Mouse (Mus musculus): ENCODE data around the gene Sowaha. TPM values are rescaled to one million over a fixed set of nuclear protein-coding genes. Genes with fewer than 3 reads are reported as not detected.

Sowaha gene
- polyA plus RNA-seq, 1 experiment = 13.9 TPM

DNA sequence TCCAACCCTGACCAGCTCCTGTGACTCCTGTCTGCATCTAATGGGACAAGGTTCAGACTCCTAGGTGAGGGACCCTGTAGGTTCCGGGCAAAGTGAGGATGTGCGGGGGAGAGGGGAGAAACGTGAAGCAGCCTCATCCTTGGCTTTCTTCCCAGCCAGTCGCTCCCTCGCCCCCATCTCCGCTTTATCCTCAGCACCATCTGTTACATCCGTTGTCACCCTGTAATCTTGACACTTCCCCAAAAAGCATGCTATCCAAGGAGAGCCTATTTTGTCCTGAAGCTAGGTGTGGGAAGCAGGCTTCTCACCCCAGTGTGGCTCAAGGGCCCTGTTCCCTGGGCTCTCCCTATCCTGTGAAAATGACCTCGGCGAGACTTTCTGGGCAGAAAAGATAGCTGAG, 42.9 kb upstream of the Sowaha start:
- DNase-seq (ENCODE audit: low read depth in 1 of 2, low spot score in 2 of 2) = no peak
- Histone ChIP-seq H3K36me3 (ENCODE audit: control insufficient read depth, insufficient read depth, low read length) (no peaks in the 10 kb centered on the region), H3K4me3 (ENCODE audit: extremely low read depth, insufficient read depth, insufficient read length) (no peak overlapping the region), H3K4me1 (ENCODE audit: control insufficient read depth, insufficient read depth, insufficient read length) (peaks cover 5% of the 10 kb centered on the region), H3K27ac (ENCODE audit: insufficient read depth, low read length) (no peak overlapping the region), H3K27me3 (ENCODE audit: control insufficient read depth, insufficient read depth, low read length) (peaks cover 7% of the 10 kb centered on the region)
- WGBS = 71% methylated on average over 9 of the region's 9 CpGs
- TF ChIP-seq POLR2A (IDR thresholded peaks at IDR 0.05; ENCODE audit: low read depth, low read length) = no peak
- no peak for TF ChIP-seq CTCF (IDR thresholded peaks at IDR 0.05; ENCODE audit: extremely low read depth, insufficient read depth, insufficient read length, insufficient replicate concordance)

DNA sequence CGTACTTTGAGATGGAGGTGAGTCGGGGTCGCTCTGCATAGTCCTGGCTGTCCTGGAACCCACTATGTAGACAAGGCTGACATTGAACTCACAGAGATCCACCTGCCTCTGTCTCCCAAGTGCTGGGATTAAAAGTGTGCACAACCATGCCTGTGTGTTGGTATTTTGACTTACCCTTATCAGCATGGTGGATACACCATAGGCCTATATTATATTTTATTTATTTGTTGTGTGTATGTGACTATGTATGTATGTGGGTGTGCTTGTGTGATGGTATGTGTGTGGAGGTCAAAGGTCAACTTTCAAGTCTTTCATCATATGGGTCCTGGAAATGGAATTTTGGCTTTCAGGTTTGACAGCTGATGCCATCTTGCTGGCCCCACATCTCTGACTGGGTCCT, 42.3 kb upstream of the Sowaha start:
- Histone ChIP-seq H3K4me3 (ENCODE audit: extremely low read depth, insufficient read depth, insufficient read length) (no peak overlapping the region), H3K27ac (ENCODE audit: insufficient read depth, low read length) (no peak overlapping the region), H3K4me1 (ENCODE audit: control insufficient read depth, insufficient read depth, insufficient read length) (peaks cover 5% of the 10 kb centered on the region), H3K36me3 (ENCODE audit: control insufficient read depth, insufficient read depth, low read length) (no peaks in the 10 kb centered on the region), H3K27me3 (ENCODE audit: control insufficient read depth, insufficient read depth, low read length) (peaks cover 7% of the 10 kb centered on the region)
- no peak for TF ChIP-seq CTCF (IDR thresholded peaks at IDR 0.05; ENCODE audit: extremely low read depth, insufficient read depth, insufficient read length, insufficient replicate concordance)
- no peak for TF ChIP-seq POLR2A (IDR thresholded peaks at IDR 0.05; ENCODE audit: low read depth, low read length)
- WGBS = 91% methylated on average over 3 of the region's 3 CpGs
- DNase-seq (ENCODE audit: low read depth in 1 of 2, low spot score in 2 of 2) = no peak

DNA sequence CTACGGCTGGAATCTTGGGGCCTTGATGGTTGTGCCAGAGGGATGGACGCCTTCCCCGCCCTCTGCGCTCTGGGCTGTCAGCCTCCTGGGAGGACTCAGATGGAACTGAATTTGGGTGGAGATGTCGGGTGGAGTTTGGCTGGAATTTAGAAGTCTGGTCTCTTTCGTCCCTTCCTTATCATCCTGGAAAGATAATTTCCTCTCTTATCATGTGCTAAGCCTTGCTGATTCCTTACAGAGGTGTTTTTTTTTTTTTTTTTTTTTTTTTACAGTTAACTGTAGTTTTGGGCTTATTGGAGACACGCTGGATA, 41.7 kb upstream of the Sowaha start:
- 79% methylated on average over 7 of the region's 7 CpGs for WGBS
- Histone ChIP-seq H3K27ac (ENCODE audit: insufficient read depth, low read length) (peak overlapping the region; percentile 40; the same call in 1 of the 2 replicates), H3K36me3 (ENCODE audit: control insufficient read depth, insufficient read depth, low read length) (no peaks in the 10 kb centered on the region), H3K4me1 (ENCODE audit: control insufficient read depth, insufficient read depth, insufficient read length) (peaks cover 5% of the 10 kb centered on the region), H3K4me3 (ENCODE audit: extremely low read depth, insufficient read depth, insufficient read length) (no peak overlapping the region), H3K27me3 (ENCODE audit: control insufficient read depth, insufficient read depth, low read length) (peaks cover 7% of the 10 kb centered on the region)
- no peak for DNase-seq (ENCODE audit: low read depth in 1 of 2, low spot score in 2 of 2)
- no peak for TF ChIP-seq POLR2A (IDR thresholded peaks at IDR 0.05; ENCODE audit: low read depth, low read length)
- TF ChIP-seq CTCF (IDR thresholded peaks at IDR 0.05; ENCODE audit: extremely low read depth, insufficient read depth, insufficient read length, insufficient replicate concordance) = no peak

- WGBS = 74% methylated on average over 16 of the region's 16 CpGs
- 0 out of 2 replicates have a peak overlapping the region, but pooled peaks have one; percentile 5 for H3K4me3 ChIP-seq (ENCODE audit: extremely low read depth, insufficient read depth, insufficient read length)
- no peak for DNase-seq (ENCODE audit: low read depth in 1 of 2, low spot score in 2 of 2)
- H3K27me3 ChIP-seq (ENCODE audit: control insufficient read depth, insufficient read depth, low read length) = peaks cover 7% of the 10 kb centered on the region
- TF ChIP-seq CTCF (IDR thresholded peaks at IDR 0.05; ENCODE audit: extremely low read depth, insufficient read depth, insufficient read length, insufficient replicate concordance) (no peak), POLR2A (IDR thresholded peaks at IDR 0.05; ENCODE audit: low read depth, low read length) (no peak)
- H3K4me1 ChIP-seq (ENCODE audit: control insufficient read depth, insufficient read depth, insufficient read length) = peaks cover 5% of the 10 kb centered on the region
- no peaks in the 10 kb centered on the region for H3K36me3 ChIP-seq (ENCODE audit: control insufficient read depth, insufficient read depth, low read length)
- peak overlapping the region; percentile 40; the same call in 1 of the 2 replicates for H3K27ac ChIP-seq (ENCODE audit: insufficient read depth, low read length)
Measured at GRCm38 (mm10) chr11:53521120-53521820, 41.2 kb upstream of the Sowaha start.

DNA sequence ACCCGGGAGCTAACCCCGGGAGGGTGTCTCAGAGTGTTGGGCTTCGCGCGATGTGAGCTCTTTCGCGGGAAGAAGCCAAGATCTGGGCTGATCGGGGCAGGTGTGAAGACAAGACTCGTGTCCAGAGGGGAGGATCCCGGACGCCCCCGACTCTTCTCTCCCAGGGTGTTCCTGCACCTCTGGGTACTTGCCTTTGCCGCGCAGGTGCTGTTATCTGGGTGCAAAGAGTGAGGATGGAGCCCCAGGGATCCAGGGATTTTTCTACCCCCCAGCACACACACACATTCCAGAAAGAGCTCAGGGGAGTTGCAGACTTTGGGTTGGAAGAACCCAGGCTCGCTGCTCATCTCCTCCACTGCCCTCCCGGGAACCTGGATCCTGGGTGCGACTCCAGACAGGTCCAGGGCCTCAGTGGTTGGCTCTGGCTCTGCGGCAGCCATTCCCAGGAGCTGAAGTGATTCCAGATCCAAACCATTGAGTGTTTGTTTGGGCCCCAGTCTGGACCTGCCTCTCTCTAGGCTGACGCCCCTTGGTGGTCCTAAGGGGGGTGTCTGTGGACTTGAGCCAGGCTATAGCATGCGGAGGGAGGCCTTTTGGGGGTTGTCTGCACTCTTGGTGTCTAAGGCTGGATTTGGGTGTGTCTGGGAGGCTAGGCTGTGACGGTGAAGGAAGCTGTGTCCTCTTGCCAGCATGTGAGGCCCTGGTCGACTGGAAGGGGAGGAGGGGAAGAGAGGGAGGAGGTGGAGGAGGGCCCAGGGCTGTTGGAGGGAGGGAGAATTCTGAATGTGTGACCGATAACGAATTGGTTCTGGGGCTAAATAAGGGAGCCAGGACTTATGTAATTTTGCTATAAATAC, 40.3 kb upstream of the Sowaha start:
- TF ChIP-seq CTCF (IDR thresholded peaks at IDR 0.05; ENCODE audit: extremely low read depth, insufficient read depth, insufficient read length, insufficient replicate concordance) = no peak
- TF ChIP-seq POLR2A (IDR thresholded peaks at IDR 0.05; ENCODE audit: low read depth, low read length) = no peak
- H3K4me1 ChIP-seq (ENCODE audit: control insufficient read depth, insufficient read depth, insufficient read length) = peaks cover 5% of the 10 kb centered on the region
- DNase-seq (ENCODE audit: low read depth in 1 of 2, low spot score in 2 of 2) = no peak

DNA sequence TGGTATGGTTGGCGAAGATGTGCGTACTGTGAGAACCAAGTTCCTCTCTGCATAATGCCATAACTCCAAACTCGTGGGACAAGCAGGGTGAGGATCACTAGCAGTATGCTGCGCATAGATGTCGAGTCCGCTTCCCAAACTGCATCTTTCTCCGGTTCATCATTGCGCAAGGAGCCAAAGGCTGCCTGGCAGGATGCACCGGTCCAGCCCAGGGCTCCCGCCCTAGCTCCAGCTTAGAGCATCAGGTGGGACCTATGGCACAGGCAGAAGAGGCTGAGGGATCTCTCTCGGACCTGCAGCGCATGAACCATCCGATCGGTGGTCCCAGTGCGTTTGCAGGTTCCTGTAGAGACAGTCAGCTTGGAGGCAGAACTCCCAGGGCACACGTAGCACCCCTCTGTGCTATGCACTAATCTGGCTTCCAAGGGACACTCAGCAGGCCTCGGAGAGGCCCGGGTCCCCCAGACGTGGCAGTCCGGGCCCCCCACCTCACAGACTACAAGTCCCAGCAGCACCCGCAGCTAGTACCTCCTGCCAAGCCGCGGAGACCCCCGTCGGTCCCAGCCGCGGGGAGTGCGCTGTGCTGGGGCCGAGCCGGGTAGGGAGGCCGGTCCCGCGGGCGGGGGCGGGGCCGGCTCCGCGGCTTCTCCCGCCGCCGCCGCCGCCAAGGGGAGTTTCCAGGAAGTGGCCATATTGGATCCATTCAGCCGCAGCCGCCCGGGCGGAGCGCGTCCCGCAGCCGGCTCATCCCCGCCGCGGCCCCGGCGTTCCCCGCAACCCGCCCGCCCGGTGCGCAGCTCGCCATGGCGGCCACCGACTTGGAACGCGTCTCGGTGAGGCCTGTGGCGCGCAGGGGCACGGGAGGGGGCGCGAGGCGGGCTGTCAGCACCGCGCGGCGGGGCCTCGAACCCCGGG, 39.4 kb upstream of the Sowaha start, which contains the start of gene Sept8:
Sept8 (plus strand) TSS at position 51 of the 915 bp plus-strand sequence.
- Histone ChIP-seq H3K4me1 (ENCODE audit: control insufficient read depth, insufficient read depth, insufficient read length) (peaks cover 5% of the 10 kb centered on the region), H3K4me3 (ENCODE audit: extremely low read depth, insufficient read depth, insufficient read length) (peak within 1 kb of the TSS; percentile 60), H3K27me3 (ENCODE audit: control insufficient read depth, insufficient read depth, low read length) (peaks cover 7% of the 10 kb centered on the region), H3K36me3 (ENCODE audit: control insufficient read depth, insufficient read depth, low read length) (no peaks in the 10 kb centered on the region), H3K27ac (ENCODE audit: insufficient read depth, low read length) (peak within 1 kb of the TSS; percentile 34; the same call in 1 of the 2 replicates)
- 11% methylated on average over 75 of the region's 79 CpGs for WGBS
- TF ChIP-seq POLR2A (IDR thresholded peaks at IDR 0.05; ENCODE audit: low read depth, low read length) (no peak), CTCF (IDR thresholded peaks at IDR 0.05; ENCODE audit: extremely low read depth, insufficient read depth, insufficient read length, insufficient replicate concordance) (no peak)
- DNase-seq (ENCODE audit: low read depth in 1 of 2, low spot score in 2 of 2) = no peak

More for the DNA sequence above, 40.3 kb upstream of the Sowaha start:
- H3K36me3 ChIP-seq (ENCODE audit: control insufficient read depth, insufficient read depth, low read length) = no peaks in the 10 kb centered on the region
- H3K4me3 ChIP-seq (ENCODE audit: extremely low read depth, insufficient read depth, insufficient read length) = peak overlapping the region; percentile 60
- peak overlapping the region; percentile 34 for H3K27ac ChIP-seq (ENCODE audit: insufficient read depth, low read length)
- H3K27me3 ChIP-seq (ENCODE audit: control insufficient read depth, insufficient read depth, low read length) = peaks cover 7% of the 10 kb centered on the region
- 20% methylated on average over 24 of the region's 24 CpGs for WGBS

All from spleen, adult 2 months (tissue).